Mouse (Mus musculus): ENCODE measurements around the gene Arhgap18. TPM values are rescaled to one million over a fixed set of nuclear protein-coding genes. Genes with fewer than 3 reads are reported as not detected.

The Arhgap18 gene
- polyA plus RNA-seq, 1 experiment from 2014 or later, result 8.5 TPM

GRCm38 (mm10) chr10:26750827-26751226 is 2.4 kb upstream of the Arhgap18 start:
- H3K4me2 ChIP-seq (ENCODE audit: low read depth, low read length), result no peak overlapping the region
- TF ChIP-seq CTCF (IDR thresholded peaks at IDR 0.05; ENCODE audit: low read depth) (no peak), EP300 (IDR thresholded peaks at IDR 0.05; ENCODE audit: low read depth) (no peak)
- H3K9ac ChIP-seq (replicated peaks), result no peak overlapping the region
- H3K27ac ChIP-seq (ENCODE audit: low read depth), result no peak overlapping the region
- no peaks in the 10 kb centered on the region for H3K27me3 ChIP-seq (ENCODE audit: insufficient read depth, low read length)
- no peaks in the 10 kb centered on the region for H3K36me3 ChIP-seq (replicated peaks; ENCODE audit: insufficient read depth, low read length)
- H3K9me3 ChIP-seq (ENCODE audit: low read length), result no peaks in the 10 kb centered on the region
- no peak overlapping the region for H3K4me3 ChIP-seq (ENCODE audit: low read depth, low read length)
- WGBS (ENCODE audit: insufficient replicate concordance), result 48% methylated on average over 3 of the region's 3 CpGs
- no peak for DNase-seq
- no peak for ATAC-seq
- no peaks in the 10 kb centered on the region for H3K4me1 ChIP-seq (ENCODE audit: insufficient read depth)

GRCm38 (mm10) chr10:26752064-26752928 is 925 bp upstream of the Arhgap18 start:
- no peaks in the 10 kb centered on the region for H3K9me3 ChIP-seq (ENCODE audit: low read length)
- no peak overlapping the region for H3K9ac ChIP-seq (replicated peaks)
- H3K4me1 ChIP-seq (ENCODE audit: insufficient read depth), result no peaks in the 10 kb centered on the region
- no peak overlapping the region for H3K27ac ChIP-seq (ENCODE audit: low read depth)
- no peaks in the 10 kb centered on the region for H3K36me3 ChIP-seq (replicated peaks; ENCODE audit: insufficient read depth, low read length)
- H3K4me2 ChIP-seq (ENCODE audit: low read depth, low read length), result no peak overlapping the region
- DNase-seq (peak; percentile 45), ATAC-seq (no peak)
- no peaks in the 10 kb centered on the region for H3K27me3 ChIP-seq (ENCODE audit: insufficient read depth, low read length)
- TF ChIP-seq EP300 (IDR thresholded peaks at IDR 0.05; ENCODE audit: low read depth) (no peak), CTCF (IDR thresholded peaks at IDR 0.05; ENCODE audit: low read depth) (peak; percentile 63)
- 69% methylated on average over 16 of the region's 16 CpGs for WGBS (ENCODE audit: insufficient replicate concordance)
- H3K4me3 ChIP-seq (ENCODE audit: low read depth, low read length), result no peak overlapping the region

DNA sequence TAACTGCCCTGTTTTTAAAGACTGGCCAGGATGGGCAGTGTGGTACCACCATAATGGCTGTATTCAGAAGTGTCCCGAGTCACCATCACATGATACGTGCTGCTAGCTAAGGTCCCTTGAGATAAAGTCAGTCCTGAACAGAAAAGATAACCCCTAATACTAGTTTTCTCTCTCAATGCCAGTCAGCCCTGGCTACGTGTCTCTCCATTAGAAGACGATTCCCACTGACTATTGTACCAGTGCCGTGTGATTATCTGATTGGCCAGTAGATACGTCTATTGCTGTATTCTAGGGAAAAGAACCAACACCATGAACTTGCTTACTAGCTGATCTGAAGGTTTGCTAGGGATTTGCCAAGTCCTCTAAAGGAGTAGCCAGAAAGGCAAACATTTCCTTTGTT is 785 bp downstream of the Arhgap18 start:
- Histone ChIP-seq H3K4me2 (ENCODE audit: low read depth, low read length) (no peak overlapping the region), H3K36me3 (replicated peaks; ENCODE audit: insufficient read depth, low read length) (no peaks in the 10 kb centered on the region), H3K27me3 (ENCODE audit: insufficient read depth, low read length) (no peaks in the 10 kb centered on the region), H3K27ac (ENCODE audit: low read depth) (no peak overlapping the region), H3K4me1 (ENCODE audit: insufficient read depth) (no peaks in the 10 kb centered on the region), H3K9ac (replicated peaks) (no peak overlapping the region), H3K4me3 (ENCODE audit: low read depth, low read length) (no peak overlapping the region), H3K9me3 (ENCODE audit: low read length) (no peaks in the 10 kb centered on the region)
- ATAC-seq (no peak), DNase-seq (no peak)
- WGBS (ENCODE audit: insufficient replicate concordance), result 64% methylated on average over 6 of the region's 6 CpGs
- TF ChIP-seq CTCF (IDR thresholded peaks at IDR 0.05; ENCODE audit: low read depth) (no peak), EP300 (IDR thresholded peaks at IDR 0.05; ENCODE audit: low read depth) (no peak)

DNA sequence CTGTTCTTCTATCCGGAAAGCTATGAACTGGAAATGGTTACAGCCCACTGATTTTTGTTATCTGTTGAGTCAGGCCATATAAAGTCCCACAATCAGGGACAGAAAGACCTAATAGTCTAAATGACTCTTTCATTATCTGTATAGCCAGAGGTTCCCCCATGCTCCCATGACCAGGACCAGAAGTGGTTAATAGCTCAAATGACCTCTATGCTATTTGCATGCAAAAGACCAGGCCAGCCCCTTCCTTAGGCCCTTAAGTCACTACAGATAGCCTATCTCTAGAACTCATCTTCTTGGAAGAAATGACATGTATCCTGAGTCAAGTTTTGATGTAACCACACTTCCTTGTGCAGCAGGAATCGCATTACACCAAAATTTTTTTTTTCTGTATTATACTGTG is 4.0 kb downstream of the Arhgap18 start:
- Histone ChIP-seq H3K27me3 (ENCODE audit: insufficient read depth, low read length) (no peaks in the 10 kb centered on the region), H3K4me1 (ENCODE audit: insufficient read depth) (no peaks in the 10 kb centered on the region), H3K27ac (ENCODE audit: low read depth) (no peak overlapping the region), H3K36me3 (replicated peaks; ENCODE audit: insufficient read depth, low read length) (no peaks in the 10 kb centered on the region), H3K4me2 (ENCODE audit: low read depth, low read length) (no peak overlapping the region), H3K9me3 (ENCODE audit: low read length) (no peaks in the 10 kb centered on the region), H3K9ac (replicated peaks) (no peak overlapping the region), H3K4me3 (ENCODE audit: low read depth, low read length) (no peak overlapping the region)
- no peak for DNase-seq
- TF ChIP-seq CTCF (IDR thresholded peaks at IDR 0.05; ENCODE audit: low read depth), result no peak
- no peak for TF ChIP-seq EP300 (IDR thresholded peaks at IDR 0.05; ENCODE audit: low read depth)
- no peak for ATAC-seq
- WGBS (ENCODE audit: insufficient replicate concordance), result 68% methylated on average over 2 of the region's 2 CpGs

DNA sequence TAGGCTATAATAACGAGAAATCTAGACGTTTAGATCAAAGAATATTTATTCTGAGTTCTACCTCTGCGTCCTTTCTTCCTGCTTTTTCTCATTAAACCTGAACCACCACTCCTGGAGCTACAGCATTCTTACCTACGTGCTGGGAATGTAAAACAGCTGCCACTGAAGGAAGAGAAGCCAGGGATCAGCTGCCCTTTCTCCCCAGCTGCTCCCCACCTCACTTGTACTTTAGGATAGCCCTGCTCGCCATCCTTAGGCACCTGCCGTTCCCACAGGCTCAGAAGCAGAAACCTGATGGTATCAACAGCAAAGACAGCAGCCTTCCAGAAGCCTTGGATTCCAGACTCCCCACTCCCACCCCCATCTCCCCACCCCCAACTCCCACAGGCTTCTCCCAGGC is 6.2 kb downstream of the Arhgap18 start:
- H3K9ac ChIP-seq (replicated peaks), result no peak overlapping the region
- no peaks in the 10 kb centered on the region for H3K4me1 ChIP-seq (ENCODE audit: insufficient read depth)
- H3K27me3 ChIP-seq (ENCODE audit: insufficient read depth, low read length), result no peaks in the 10 kb centered on the region
- no peaks in the 10 kb centered on the region for H3K36me3 ChIP-seq (replicated peaks; ENCODE audit: insufficient read depth, low read length)
- H3K4me2 ChIP-seq (ENCODE audit: low read depth, low read length), result no peak overlapping the region
- no peaks in the 10 kb centered on the region for H3K9me3 ChIP-seq (ENCODE audit: low read length)
- WGBS (ENCODE audit: insufficient replicate concordance), result 66% methylated on average over 6 of the region's 6 CpGs
- no peak overlapping the region for H3K27ac ChIP-seq (ENCODE audit: low read depth)
- DNase-seq (no peak), ATAC-seq (no peak)
- no peak overlapping the region for H3K4me3 ChIP-seq (ENCODE audit: low read depth, low read length)
- TF ChIP-seq CTCF (IDR thresholded peaks at IDR 0.05; ENCODE audit: low read depth) (no peak), EP300 (IDR thresholded peaks at IDR 0.05; ENCODE audit: low read depth) (no peak)

DNA sequence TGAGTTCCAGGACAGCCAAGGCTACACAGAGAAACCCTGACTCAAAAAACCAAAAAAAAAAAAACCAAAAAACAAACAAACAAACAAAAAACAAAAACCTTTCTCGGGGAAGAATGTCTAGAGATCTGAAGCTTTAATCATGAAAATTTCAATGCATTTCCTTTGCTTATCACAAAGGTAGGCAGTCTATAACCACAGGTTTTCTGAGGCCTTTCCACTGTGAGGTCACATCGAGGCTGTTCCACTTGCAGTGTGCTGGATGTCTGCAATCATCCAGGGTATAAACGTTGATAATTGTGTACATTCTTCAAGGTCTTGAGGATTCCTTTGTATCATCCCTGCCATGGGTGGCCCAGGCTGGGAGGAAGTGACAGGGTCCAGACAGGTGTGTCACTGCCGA is 7.9 kb downstream of the Arhgap18 start:
- TF ChIP-seq CTCF (IDR thresholded peaks at IDR 0.05; ENCODE audit: low read depth), result no peak
- TF ChIP-seq EP300 (IDR thresholded peaks at IDR 0.05; ENCODE audit: low read depth), result no peak
- Histone ChIP-seq H3K4me2 (ENCODE audit: low read depth, low read length) (no peak overlapping the region), H3K4me1 (ENCODE audit: insufficient read depth) (no peaks in the 10 kb centered on the region), H3K36me3 (replicated peaks; ENCODE audit: insufficient read depth, low read length) (no peaks in the 10 kb centered on the region), H3K27ac (ENCODE audit: low read depth) (no peak overlapping the region), H3K27me3 (ENCODE audit: insufficient read depth, low read length) (no peaks in the 10 kb centered on the region), H3K9ac (replicated peaks) (no peak overlapping the region), H3K4me3 (ENCODE audit: low read depth, low read length) (no peak overlapping the region), H3K9me3 (ENCODE audit: low read length) (no peaks in the 10 kb centered on the region)
- DNase-seq (no peak), ATAC-seq (no peak)
- WGBS (ENCODE audit: insufficient replicate concordance), result 63% methylated on average over 4 of the region's 4 CpGs
